Mouse (Mus musculus) natural killer cell, adult 2 months (primary cell): ENCODE measurements at regions not wholly inside any gene's neighbourhood (a gene's known extent, or its start where the extent isn't known, plus 50 kb on each side); places are given as distances from the start of the nearest gene placed in this dataset.

Experiments
- DNase-seq, 2 experiments: peaks; one replicate each; pipeline ENCODE4 v3.0.0; 2022; ENCODE audit warnings: low spot score in 2 of 2

- DNase-seq, result no peak
Observed at GRCm38 (mm10) chr10:17426197-17426596, 296.8 kb upstream of the Cited2 start.

DNA sequence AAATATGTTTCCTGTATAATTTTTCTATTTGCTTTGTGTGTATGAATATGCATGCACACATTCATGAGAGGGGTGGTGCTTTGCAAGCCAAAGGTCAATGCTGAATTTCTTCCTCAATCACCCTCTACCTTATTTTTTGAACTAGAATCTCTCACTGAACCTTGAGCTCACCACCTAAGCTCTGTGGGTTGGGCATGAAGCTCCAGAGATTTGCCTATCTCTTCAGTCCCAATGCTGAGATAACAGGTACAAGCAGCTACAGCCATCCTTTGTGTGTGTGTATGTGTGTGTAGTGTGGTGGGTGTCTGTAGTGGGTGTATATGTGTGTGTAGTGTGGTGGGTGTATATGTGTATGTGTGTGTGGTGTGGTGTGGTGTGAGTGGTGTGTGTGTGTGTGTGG lies 295.7 kb upstream of the Cited2 start:
- no peak for DNase-seq

- no peak for DNase-seq
Observed at GRCm38 (mm10) chr10:17428315-17428714, 294.7 kb upstream of the Cited2 start.

DNA sequence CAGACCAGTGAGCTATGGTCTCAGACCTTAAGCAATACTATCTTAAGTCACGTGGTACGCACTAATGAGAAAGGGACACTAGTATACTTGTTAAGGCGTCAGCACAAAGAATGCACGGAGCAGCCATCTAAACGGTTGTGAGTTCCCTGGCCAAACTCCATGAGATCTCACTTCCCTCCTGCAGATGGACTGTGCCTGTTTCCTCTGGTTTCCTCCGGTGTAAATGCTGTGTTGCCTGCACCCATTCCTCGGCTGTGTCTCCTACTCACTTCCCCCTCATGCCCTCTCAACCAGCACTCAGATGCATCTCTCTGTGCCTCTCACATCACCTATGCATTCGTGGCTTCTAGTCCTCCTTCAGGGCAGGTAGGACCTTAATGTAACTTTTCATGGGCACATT lies 291.9 kb upstream of the Cited2 start:
- no peak for DNase-seq

DNA sequence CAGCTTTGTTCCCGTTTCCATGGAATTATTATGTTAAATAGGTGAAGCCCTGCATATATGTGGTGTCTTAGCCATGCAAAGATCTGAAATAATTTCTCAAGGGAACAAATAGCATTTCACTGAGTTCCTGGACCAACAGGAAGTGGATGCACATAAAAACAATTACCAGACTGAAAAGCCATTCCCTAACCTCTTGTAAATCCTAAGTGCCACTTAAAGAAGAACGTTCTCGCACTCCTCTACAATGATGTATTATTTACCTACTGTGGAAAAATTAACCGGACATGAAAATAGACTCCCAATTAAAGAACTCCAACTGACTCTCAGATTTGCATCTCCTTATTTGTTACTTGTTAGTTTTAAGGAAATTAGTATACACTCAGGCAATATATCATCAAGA lies 288.9 kb upstream of the Cited2 start:
- no peak for DNase-seq

DNA sequence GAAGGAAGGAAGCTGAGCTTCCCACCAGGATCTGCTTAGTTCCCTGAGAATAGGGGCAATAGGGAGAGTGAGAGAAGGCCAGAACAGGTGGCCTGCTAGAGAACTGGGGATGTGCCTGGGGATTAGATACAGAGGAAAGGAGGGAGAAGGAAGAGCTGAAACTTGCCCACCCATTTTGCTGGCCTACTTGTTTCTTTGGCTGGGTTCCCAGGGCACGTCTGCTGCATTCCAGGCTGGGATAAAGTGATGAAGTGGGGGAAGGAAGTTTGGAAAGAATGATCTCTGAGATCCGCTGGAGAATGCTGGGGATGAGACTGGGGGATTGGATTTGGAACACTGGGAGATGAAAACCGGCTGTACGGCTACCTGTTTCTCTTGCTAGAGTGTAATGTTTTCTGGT lies 272.8 kb upstream of the Cited2 start:
- no peak for DNase-seq

DNA sequence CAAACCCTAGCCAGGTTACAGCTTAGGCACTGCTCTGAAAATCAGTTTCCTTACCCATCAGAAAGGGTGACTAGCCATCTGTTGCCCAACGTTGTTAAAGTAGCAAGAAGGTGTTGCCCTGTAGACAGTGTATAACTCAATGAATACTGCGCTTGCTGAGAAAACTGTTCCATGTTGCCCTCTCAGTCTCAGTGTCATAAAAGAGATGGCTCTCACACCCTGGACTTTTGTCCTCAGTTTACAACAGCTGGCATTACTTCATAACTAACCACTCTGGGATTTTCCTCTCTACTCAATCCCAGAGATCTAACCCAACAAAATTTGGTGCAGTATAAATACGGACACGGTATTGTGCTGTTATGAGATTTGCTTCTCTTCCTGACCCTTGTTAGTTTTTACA lies 252.1 kb upstream of the Cited2 start:
- no peak for DNase-seq

- no peak for DNase-seq
Observed at GRCm38 (mm10) chr10:17472536-17472935, 250.5 kb upstream of the Cited2 start.

DNA sequence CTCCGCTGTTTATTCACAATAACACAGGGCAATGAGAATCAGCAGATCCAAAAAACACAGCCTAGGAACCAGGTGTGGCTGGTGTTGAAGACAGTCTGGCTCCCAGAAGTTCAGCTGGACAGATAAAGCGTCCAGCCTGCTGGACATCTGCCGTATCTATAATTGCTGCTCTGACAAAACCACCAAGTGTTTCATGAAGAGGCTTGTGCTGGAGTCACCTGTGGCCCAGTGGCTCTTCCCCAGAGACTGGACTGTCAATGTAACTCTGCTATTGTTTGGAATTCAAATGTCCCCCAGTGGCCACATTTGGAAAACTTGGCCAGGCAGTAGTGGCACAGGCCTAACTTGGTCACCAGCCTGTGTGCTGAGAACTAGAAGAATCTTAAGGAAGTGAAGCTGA lies 247.0 kb upstream of the Cited2 start:
- no peak for DNase-seq

DNA sequence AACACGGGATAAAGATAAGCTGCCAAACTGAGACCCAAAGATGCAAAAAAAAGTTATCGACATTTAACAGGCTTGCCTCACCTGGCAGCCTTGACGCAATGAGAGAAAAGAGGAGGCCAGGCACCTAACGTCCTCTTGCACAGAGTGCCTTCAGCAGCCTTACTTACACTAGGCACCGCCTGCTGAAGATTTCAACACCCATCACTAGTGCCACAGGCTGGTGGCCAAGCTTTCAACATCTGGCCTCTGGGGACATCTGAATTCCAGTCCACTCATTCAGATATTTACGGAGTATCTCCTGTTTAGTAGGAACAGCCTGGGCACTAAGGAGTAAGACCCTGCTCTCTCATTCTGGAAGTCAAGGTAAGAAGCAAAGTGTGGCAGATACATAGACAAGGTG lies 246.3 kb upstream of the Cited2 start:
- no peak for DNase-seq

DNA sequence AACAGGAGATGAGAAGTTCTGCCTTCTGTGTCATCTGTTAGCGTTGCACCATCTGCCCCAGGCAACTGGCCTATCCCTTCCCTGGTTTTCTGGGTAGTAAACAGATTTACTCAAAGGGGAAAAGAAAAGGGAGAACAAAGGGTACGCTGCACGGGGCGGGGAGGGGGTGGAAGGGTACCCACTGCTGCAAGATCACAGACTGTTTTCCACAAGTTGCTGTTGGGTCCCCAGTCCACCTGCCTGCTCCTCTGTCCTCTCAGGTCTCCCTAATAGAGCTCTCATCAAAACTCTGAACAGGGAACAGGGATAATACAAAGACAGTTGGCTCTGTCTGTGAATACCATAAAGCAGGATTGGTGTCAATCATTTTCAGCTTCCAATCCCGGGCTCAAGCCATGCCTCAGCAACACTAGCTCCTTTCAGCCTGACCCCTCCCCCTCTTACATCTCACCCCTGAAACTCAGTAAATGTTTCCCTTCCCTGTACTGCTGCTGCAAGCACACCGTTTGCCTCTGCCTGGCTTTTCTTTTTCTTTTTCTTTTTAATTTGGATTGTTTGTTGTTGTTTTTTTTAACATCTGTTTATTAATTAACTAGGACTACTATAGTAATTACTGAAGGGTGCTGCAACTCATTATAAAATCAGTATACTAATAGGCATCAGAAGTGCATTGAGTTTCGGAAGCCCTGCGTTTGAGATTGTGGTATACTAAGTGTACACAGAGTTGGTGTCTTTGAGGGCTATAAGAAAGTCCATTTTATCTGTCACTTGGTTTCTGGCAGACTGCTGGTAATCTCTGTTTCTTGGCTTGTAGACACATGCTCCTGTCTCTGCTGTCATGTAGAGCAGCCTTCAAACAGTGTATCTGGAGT lies 244.0 kb upstream of the Cited2 start:
- no peak for DNase-seq

DNA sequence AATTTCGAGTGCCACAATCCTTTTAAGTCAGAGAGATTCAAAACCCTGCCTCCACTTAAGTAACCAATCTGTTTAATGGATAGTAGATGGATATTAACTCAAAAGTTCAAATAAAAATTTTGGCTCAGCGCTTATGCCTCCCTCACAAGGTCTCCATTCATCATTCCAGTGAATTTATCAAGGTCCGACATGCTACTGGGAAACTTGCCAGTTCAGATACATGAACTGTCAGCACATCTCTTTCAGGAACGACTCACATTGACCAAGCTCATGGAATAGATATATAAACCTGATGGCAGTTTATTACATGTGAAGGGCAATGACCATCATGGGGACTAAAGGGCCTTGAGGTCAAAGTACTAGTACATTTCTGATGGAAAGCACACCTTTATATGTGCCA lies 240.3 kb upstream of the Cited2 start:
- no peak for DNase-seq

GRCm38 (mm10) chr10:17485049-17485449 lies 238.0 kb upstream of the Cited2 start:
- peak; percentile 8 to 35 for DNase-seq

GRCm38 (mm10) chr10:17485515-17485914 lies 237.5 kb upstream of the Cited2 start:
- DNase-seq, result no peak

GRCm38 (mm10) chr10:17486011-17486410 lies 237.0 kb upstream of the Cited2 start:
- DNase-seq, result no peak

DNA sequence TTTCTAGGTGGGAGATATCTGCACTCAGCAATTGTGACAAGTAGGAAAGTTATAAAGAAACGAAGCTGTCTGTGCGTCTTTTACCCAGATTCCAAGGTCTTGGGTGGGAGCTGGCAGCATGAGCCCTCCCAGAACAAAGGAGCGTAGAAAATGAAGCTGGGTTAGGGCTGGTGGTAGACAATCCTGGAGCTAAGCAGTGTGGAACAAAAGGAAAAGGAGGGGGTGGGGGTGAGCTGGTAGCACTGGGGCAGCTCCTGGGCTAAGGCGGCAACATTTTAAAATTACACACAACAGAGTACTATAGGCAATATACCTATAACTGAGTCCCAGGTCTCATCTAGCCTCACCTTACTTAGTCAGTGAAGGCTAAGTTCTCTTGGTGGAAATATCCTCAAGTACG lies 235.6 kb upstream of the Cited2 start:
- DNase-seq, result no peak

DNA sequence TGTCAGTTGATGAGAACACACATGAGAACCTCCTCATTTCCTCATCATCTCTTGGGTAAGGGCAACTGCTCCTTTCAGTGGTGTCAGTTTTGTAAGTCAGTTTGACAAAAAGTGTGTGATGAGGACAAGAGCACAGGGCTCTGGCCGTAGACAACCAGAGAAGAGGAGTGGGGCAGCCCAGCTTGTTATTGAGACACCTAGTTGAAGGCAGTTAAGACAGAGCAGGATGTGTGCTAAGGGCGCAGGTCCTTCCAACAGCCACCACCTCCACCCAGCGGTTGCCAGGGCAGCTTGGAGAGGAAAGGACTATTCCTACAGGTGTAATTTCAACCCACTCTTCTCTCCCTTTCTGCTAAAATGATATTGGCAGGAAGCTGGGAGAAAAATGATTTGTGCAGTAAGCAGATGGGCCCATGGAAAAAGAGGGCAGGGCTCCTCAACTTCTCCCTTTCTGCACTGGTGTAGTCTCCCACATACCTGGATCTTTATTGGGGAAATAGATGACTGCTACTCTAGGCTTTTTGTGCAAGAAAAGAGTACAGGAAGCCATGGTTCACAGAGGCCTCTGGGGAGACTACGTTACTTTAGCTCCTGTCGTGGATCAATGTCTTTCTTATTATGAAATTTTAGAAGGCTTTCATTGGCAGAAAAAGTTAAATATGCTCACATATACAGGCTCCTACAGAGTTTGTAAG lies 231.3 kb upstream of the Cited2 start:
- no peak for DNase-seq

DNA sequence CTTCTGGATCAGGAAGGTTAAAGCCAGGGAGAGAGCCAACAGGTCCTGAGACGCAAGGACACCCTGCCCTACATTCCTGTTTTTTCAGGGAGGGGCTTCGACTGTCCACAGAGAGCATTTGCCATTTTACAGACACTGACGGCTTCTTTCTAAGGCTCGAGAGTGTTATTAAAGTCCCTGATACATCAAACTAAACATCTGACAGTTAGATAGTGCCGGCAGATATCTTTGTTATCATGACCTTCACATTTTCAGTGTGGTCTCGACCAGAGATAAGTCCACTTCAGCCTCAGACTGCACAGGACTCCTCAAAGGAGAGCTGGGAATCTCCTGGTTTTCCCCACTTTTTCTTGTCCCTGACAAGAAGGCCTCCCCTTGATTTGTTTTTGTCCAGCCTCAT lies 229.9 kb upstream of the Cited2 start:
- no peak for DNase-seq

GRCm38 (mm10) chr10:17496831-17497230 lies 226.2 kb upstream of the Cited2 start:
- DNase-seq, result no peak

- no peak for DNase-seq
Observed at GRCm38 (mm10) chr10:17510626-17511193, 212.3 kb upstream of the Cited2 start.

- peak in 1 of 2 experiments; percentile 23 for DNase-seq
Observed at GRCm38 (mm10) chr10:17511779-17512335, 211.2 kb upstream of the Cited2 start.

DNA sequence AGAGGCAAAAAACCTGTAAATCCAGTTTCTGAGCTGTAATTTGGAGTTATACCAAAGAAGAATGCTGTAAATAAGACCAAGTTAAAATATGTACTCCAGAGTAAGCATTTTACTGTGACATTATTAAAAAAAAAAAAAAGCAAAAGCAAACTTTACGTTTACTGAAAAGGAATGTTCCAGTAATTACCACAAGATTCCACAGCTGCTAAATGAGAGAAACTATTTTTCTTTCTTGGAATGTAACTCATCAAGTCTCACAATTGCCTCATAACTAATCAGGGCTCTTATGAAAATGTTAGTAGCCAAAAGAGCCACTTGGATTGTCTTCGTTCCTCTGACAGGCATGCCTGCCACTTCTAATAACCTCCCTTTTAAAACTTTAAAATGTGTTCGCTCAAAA lies 210.5 kb upstream of the Cited2 start:
- no peak for DNase-seq

GRCm38 (mm10) chr10:17513756-17514155 lies 209.3 kb upstream of the Cited2 start:
- DNase-seq, result no peak
